Mouse (Mus musculus): Measurements from ENCODE around the gene Lpp. TPM values are rescaled to one million over a fixed set of nuclear protein-coding genes. Genes with fewer than 3 reads are reported as not detected.

Lpp gene
- total and polyA plus RNA-seq, 3 experiments, result not detected

DNA sequence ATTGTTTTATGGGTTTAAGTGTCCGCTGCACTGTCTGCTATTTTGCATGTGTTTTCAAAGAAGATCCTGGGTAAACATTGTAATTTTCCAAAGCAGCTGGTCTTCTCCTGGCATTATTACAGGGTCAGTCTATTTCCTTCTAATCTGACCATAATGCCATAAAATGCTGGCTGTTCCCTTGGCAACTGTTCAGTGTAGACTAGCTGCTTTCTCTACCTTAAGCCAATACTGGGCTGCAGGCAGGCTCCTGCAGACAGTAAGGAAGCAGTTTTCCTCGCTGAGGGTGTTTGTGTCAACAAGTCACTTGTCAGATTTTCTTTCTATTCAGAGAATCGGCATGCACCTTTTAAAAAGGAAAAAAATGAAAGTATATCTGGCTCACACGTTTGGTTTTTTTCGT, 537.3 kb downstream of the Lpp start:
- H3K4me1 ChIP-seq (ENCODE audit: control insufficient read depth in 1 of 2, insufficient read depth in 2 of 2, low read length in 2 of 2), result no peaks in the 10 kb centered on the region
- no peak overlapping the region for H3K27ac ChIP-seq (ENCODE audit: control insufficient read depth, low read depth, low read length)
- H3K79me2 ChIP-seq (ENCODE audit: control insufficient read depth, insufficient read depth, low read length, poor library complexity), result no peaks in the 10 kb centered on the region
- H3K9me3 ChIP-seq (replicated peaks; ENCODE audit: insufficient read depth, low read length), result no peaks in the 10 kb centered on the region
- H3K4me3 ChIP-seq (ENCODE audit: control insufficient read depth in 1 of 2, insufficient read depth in 1 of 2, low read depth in 2 of 2, low read length in 2 of 2), result no peak overlapping the region
- no peak overlapping the region for H3K9ac ChIP-seq (ENCODE audit: control insufficient read depth, low read depth, low read length, poor library complexity, severe bottlenecking)
- H3K27me3 ChIP-seq (ENCODE audit: control insufficient read depth in 1 of 2, insufficient read depth in 2 of 2, low read length in 2 of 2), result no peaks in the 10 kb centered on the region
- no peaks in the 10 kb centered on the region for H3K36me3 ChIP-seq (ENCODE audit: control insufficient read depth in 1 of 2, insufficient read depth in 2 of 2, low read length in 2 of 2)
- no peak for DNase-seq (ENCODE audit: low read depth, low spot score)
- TF ChIP-seq EP300 (IDR thresholded peaks at IDR 0.05; ENCODE audit: low read depth in 1 of 2, low read length in 2 of 2) (no peak), MYC (IDR thresholded peaks at IDR 0.05; ENCODE audit: low read depth, low read length) (no peak), ZKSCAN1 (IDR thresholded peaks at IDR 0.05; ENCODE audit: low read depth, low read length) (no peak), JUND (IDR thresholded peaks at IDR 0.05; ENCODE audit: low read depth, low read length) (no peak), NELFE (IDR thresholded peaks at IDR 0.05; ENCODE audit: low read depth, low read length) (no peak), RCOR1 (IDR thresholded peaks at IDR 0.05; ENCODE audit: low read depth, low read length) (no peak), TAL1 (IDR thresholded peaks at IDR 0.05; ENCODE audit: low read length) (no peak), ZC3H11A (IDR thresholded peaks at IDR 0.05; ENCODE audit: low read depth, low read length) (no peak), MEF2A (IDR thresholded peaks at IDR 0.05; ENCODE audit: extremely low read depth, insufficient replicate concordance, low read depth, low read length, poor library complexity, severe bottlenecking) (no peak), MAZ (IDR thresholded peaks at IDR 0.05; ENCODE audit: low read depth, low read length) (no peak)

DNA sequence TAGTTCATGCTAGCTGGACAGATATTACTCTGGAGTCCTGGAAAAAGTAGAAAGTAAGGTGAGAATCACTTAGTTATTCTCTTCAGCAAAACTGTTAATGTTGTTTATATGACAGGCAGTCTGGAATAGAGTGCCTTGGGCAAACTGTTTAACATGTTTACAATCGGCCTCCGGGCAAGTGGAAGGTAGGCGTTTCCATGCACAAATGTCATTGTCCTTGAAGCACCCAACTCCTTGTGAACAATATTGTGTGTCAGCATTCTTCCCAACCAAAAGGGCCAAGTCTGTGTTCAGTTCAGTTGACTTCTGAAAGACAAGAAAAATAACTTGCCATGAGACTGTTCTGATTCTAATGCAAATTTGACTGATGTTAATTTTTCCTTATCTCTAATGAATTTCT, 539.5 kb downstream of the Lpp start:
- Histone ChIP-seq H3K27me3 (ENCODE audit: control insufficient read depth in 1 of 2, insufficient read depth in 2 of 2, low read length in 2 of 2) (no peaks in the 10 kb centered on the region), H3K4me1 (ENCODE audit: control insufficient read depth in 1 of 2, insufficient read depth in 2 of 2, low read length in 2 of 2) (no peaks in the 10 kb centered on the region), H3K36me3 (ENCODE audit: control insufficient read depth in 1 of 2, insufficient read depth in 2 of 2, low read length in 2 of 2) (no peaks in the 10 kb centered on the region), H3K79me2 (ENCODE audit: control insufficient read depth, insufficient read depth, low read length, poor library complexity) (no peaks in the 10 kb centered on the region), H3K9me3 (replicated peaks; ENCODE audit: insufficient read depth, low read length) (no peaks in the 10 kb centered on the region), H3K27ac (ENCODE audit: control insufficient read depth, low read depth, low read length) (no peak overlapping the region), H3K4me3 (ENCODE audit: control insufficient read depth in 1 of 2, insufficient read depth in 1 of 2, low read depth in 2 of 2, low read length in 2 of 2) (no peak overlapping the region), H3K9ac (ENCODE audit: control insufficient read depth, low read depth, low read length, poor library complexity, severe bottlenecking) (no peak overlapping the region)
- no peak for DNase-seq (ENCODE audit: low read depth, low spot score)
- TF ChIP-seq TAL1 (IDR thresholded peaks at IDR 0.05; ENCODE audit: low read length) (no peak), MAZ (IDR thresholded peaks at IDR 0.05; ENCODE audit: low read depth, low read length) (no peak), MYC (IDR thresholded peaks at IDR 0.05; ENCODE audit: low read depth, low read length) (no peak), BHLHE40 (IDR thresholded peaks at IDR 0.05; ENCODE audit: borderline replicate concordance, low read depth, low read length) (no peak), MYB (IDR thresholded peaks at IDR 0.05; ENCODE audit: low read depth, low read length) (no peak), ZKSCAN1 (IDR thresholded peaks at IDR 0.05; ENCODE audit: low read depth, low read length) (no peak)

GRCm38 (mm10) chr16:24933691-24934090, 540.4 kb downstream of the Lpp start:
- Histone ChIP-seq H3K4me1 (ENCODE audit: control insufficient read depth in 1 of 2, insufficient read depth in 2 of 2, low read length in 2 of 2) (no peaks in the 10 kb centered on the region), H3K36me3 (ENCODE audit: control insufficient read depth in 1 of 2, insufficient read depth in 2 of 2, low read length in 2 of 2) (no peaks in the 10 kb centered on the region), H3K9ac (ENCODE audit: control insufficient read depth, low read depth, low read length, poor library complexity, severe bottlenecking) (no peak overlapping the region), H3K9me3 (replicated peaks; ENCODE audit: insufficient read depth, low read length) (no peaks in the 10 kb centered on the region), H3K27ac (ENCODE audit: control insufficient read depth, low read depth, low read length) (no peak overlapping the region), H3K4me3 (ENCODE audit: control insufficient read depth in 1 of 2, insufficient read depth in 1 of 2, low read depth in 2 of 2, low read length in 2 of 2) (no peak overlapping the region), H3K79me2 (ENCODE audit: control insufficient read depth, insufficient read depth, low read length, poor library complexity) (no peaks in the 10 kb centered on the region), H3K27me3 (ENCODE audit: control insufficient read depth in 1 of 2, insufficient read depth in 2 of 2, low read length in 2 of 2) (no peaks in the 10 kb centered on the region)
- TF ChIP-seq ETS1 (IDR thresholded peaks at IDR 0.05; ENCODE audit: low read depth, low read length) (no peak), ZKSCAN1 (IDR thresholded peaks at IDR 0.05; ENCODE audit: low read depth, low read length) (no peak), SIN3A (IDR thresholded peaks at IDR 0.05; ENCODE audit: low read length) (no peak), RCOR1 (IDR thresholded peaks at IDR 0.05; ENCODE audit: low read depth, low read length) (no peak), USF2 (IDR thresholded peaks at IDR 0.05; ENCODE audit: borderline replicate concordance in 1 of 2, insufficient read depth in 1 of 2, low read depth in 1 of 2, low read length in 2 of 2) (no peak), ELF1 (IDR thresholded peaks at IDR 0.05; ENCODE audit: low read depth, low read length) (no peak), GABPA (IDR thresholded peaks at IDR 0.05; ENCODE audit: low read depth, low read length) (no peak), BHLHE40 (IDR thresholded peaks at IDR 0.05; ENCODE audit: borderline replicate concordance, low read depth, low read length) (no peak), ZMIZ1 (IDR thresholded peaks at IDR 0.05; ENCODE audit: low read depth, low read length) (no peak)
- no peak for DNase-seq (ENCODE audit: low read depth, low spot score)
